Mouse (Mus musculus): ENCODE data around the gene Ttc23.

GRCm38 (mm10) chr7:67629681-67630080 lies 17.5 kb upstream of the Ttc23 start:
- TF ChIP-seq CTCF (conservative IDR thresholded peaks at IDR 0.05; ENCODE audit: low read length) (0 out of 2 replicates have a peak, but pooled peaks have one; percentile 10), POU5F1 (IDR thresholded peaks at IDR 0.05; ENCODE audit: borderline replicate concordance, low read length) (no peak), NANOG (IDR thresholded peaks at IDR 0.05; ENCODE audit: borderline replicate concordance, low read length) (no peak)
